Mouse (Mus musculus) myocyte (in vitro differentiated cells): ENCODE data around the gene Arf5. TPM values are rescaled to one million over a fixed set of nuclear protein-coding genes. Genes with fewer than 3 reads are reported as not detected.
A peak's percentile ranks its signal among the peaks of the same experiment; 100 is the strongest.

Source experiments
- H3K27me3 ChIP-seq: one replicate; pipeline ENCODE4 v1.6.1; 2011; ENCODE audit not compliant: control insufficient read depth, insufficient read depth, insufficient read length
- H3K36me3 ChIP-seq: one replicate; pipeline ENCODE4 v1.6.1; 2011; ENCODE audit not compliant: control insufficient read depth, insufficient read depth
- H3K4me2 ChIP-seq: one replicate; pipeline ENCODE4 v1.6.1; 2011; ENCODE audit warnings: low read depth, control low read depth
- H3K4me3 ChIP-seq: one replicate; pipeline ENCODE4 v1.5.1; 2011; ENCODE audit warnings: mild to moderate bottlenecking, control low read depth, moderate library complexity
- H3K79me2 ChIP-seq: one replicate; pipeline ENCODE4 v1.6.1; 2011; ENCODE audit not compliant: control insufficient read depth, insufficient read depth
- H3ac ChIP-seq: one replicate; pipeline ENCODE4 v1.6.1; 2011; ENCODE audit not compliant: control insufficient read depth, insufficient read length
- CEBPB ChIP-seq: IDR thresholded peaks from 2 replicates; pipeline ENCODE4 v1.6.1; 2011; ENCODE audit warnings: mild to moderate bottlenecking, moderate library complexity; ENCODE audit not compliant: poor library complexity, insufficient read depth, severe bottlenecking
- E2F4 ChIP-seq: IDR thresholded peaks from one replicate; pipeline ENCODE4 v1.6.1; 2011; ENCODE audit warnings: mild to moderate bottlenecking, control low read depth, moderate library complexity; ENCODE audit not compliant: insufficient read depth
- MAX ChIP-seq: IDR thresholded peaks from one replicate; pipeline ENCODE4 v1.6.1; 2011; ENCODE audit warnings: low read depth, mild to moderate bottlenecking, control low read depth
- MYOD1 ChIP-seq, 3 experiments: IDR thresholded peaks; one replicate each; pipeline ENCODE4 v1.6.1; 2011; ENCODE audit warnings: control low read depth in 2 of 3, low read depth in 2 of 3, mild to moderate bottlenecking in 2 of 3, moderate library complexity in 1 of 3; ENCODE audit not compliant: insufficient read length in 2 of 3, control insufficient read depth in 1 of 3
- MYOG ChIP-seq, 3 experiments: IDR thresholded peaks; one replicate each; pipeline ENCODE4 v1.6.1; 2011; ENCODE audit warnings: control low read depth in 2 of 3, low read depth in 2 of 3, mild to moderate bottlenecking in 2 of 3; ENCODE audit not compliant: insufficient read length in 2 of 3, control insufficient read depth in 1 of 3, insufficient read depth in 1 of 3
- POLR2A ChIP-seq: IDR thresholded peaks from one replicate; pipeline ENCODE4 v1.6.1; 2011; ENCODE audit warnings: low read depth, mild to moderate bottlenecking, control low read depth, moderate library complexity; ENCODE audit not compliant: insufficient read length
- POLR2AphosphoS2 ChIP-seq: IDR thresholded peaks from one replicate; pipeline ENCODE4 v1.6.1; 2011; ENCODE audit warnings: low read depth, control low read depth; ENCODE audit not compliant: insufficient read length
- REST ChIP-seq: IDR thresholded peaks from one replicate; pipeline ENCODE4 v1.6.1; 2011; ENCODE audit warnings: mild to moderate bottlenecking, control low read depth, moderate library complexity; ENCODE audit not compliant: insufficient read depth, insufficient read length
- SRF ChIP-seq: IDR thresholded peaks from one replicate; pipeline ENCODE4 v1.6.1; 2011; ENCODE audit warnings: low read depth; ENCODE audit not compliant: control insufficient read depth, insufficient read length
- TCF12 ChIP-seq: IDR thresholded peaks from one replicate; pipeline ENCODE4 v1.6.1; 2011; ENCODE audit warnings: mild to moderate bottlenecking, control low read depth; ENCODE audit not compliant: poor library complexity, insufficient read depth, severe bottlenecking
- TCF3 ChIP-seq: IDR thresholded peaks from one replicate; pipeline ENCODE4 v1.6.1; 2011; ENCODE audit warnings: low read depth, control low read depth; ENCODE audit not compliant: insufficient read length
- USF1 ChIP-seq: IDR thresholded peaks from one replicate; pipeline ENCODE4 v1.6.1; 2011; ENCODE audit warnings: low read depth, mild to moderate bottlenecking, control low read depth, moderate library complexity
- polyA plus RNA-seq: library from polyadenylated mRNA; unstranded; fragments of >200 nt; fragmentation: generic; extraction: Trizol; gene quantifications from one replicate; pipeline ENCODE4 v1.2.1, GENCODE M21; 2012; ENCODE audit warnings: missing spikeins

Gene Arf5
- polyA plus RNA-seq, 1 experiment: 209 TPM

DNA sequence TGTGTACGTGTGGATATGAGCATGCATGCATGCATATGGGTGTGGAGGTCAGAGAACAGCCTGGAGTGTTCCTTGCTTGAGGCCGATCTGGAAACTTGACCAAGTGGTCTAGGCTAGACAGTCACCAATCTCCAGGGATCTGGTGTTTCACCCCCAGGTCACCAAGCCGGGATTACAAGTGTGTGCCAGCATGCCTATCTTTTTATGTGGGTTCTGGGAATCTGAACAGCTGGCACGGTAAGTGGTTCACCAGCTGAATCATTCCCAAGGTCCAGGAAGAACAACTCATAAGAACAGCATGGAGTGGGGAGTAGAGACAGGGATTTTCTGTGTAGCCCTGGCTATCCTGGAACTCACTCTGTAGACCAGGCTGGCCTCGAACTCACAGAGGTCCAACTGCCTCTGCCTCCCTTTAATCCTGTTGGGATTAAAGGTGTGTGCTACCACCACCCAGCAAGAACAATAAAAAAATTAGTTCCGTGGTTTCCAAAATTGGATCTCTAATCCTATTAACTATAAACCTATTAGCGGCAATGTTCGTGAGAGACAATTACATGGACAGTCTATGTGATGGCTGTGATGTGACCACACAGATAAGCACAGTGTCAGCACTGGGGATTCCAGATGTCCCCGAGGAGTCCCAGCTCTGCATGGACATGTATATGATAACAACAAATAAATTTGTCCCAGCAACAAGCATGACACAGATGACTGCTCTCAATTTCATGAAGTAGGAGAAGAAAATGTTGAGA, 48.1 kb downstream of the Arf5 start:
- no peaks in the 10 kb centered on the region for H3K36me3 ChIP-seq
- no peaks in the 10 kb centered on the region for H3K27me3 ChIP-seq
- peak overlapping the region; percentile 28 for H3K4me2 ChIP-seq
- TF ChIP-seq TCF12 (peak; percentile 78), POLR2A (no peak), MYOD1 (IDR thresholded peaks at IDR 0.05; ENCODE audit: control insufficient read depth in 1 of 3, insufficient read length in 2 of 3, low read depth in 2 of 3) (peak in 2 of 3 experiments; percentile 74 to 76), MYOG (IDR thresholded peaks at IDR 0.05; ENCODE audit: control insufficient read depth in 1 of 3, insufficient read depth in 1 of 3, insufficient read length in 2 of 3, low read depth in 2 of 3) (peak in 2 of 3 experiments; percentile 35 to 64)
- no peak overlapping the region for H3K4me3 ChIP-seq
- H3K79me2 ChIP-seq: no peaks in the 10 kb centered on the region
- no peak overlapping the region for H3ac ChIP-seq

DNA sequence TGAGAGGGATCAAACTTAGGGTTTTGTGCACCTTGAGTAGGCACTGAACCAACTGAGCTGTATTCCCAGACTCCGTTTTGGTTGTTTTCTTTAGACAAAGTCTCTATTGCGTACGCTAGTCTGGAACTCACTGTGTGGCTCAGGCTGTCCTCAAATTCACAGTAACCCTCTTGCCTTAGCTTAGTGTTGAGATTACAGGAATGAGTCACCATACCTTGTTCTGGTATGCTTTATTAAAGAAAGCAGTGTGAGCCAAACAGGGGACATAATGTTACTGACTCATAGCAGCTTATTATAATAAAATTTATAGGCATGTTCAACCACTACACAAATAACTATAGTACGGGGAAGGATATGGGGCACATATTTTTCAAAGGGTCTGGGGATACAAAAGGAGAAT, 50.9 kb downstream of the Arf5 start:
- H3K4me3 ChIP-seq: no peak overlapping the region
- TF ChIP-seq USF1 (no peak), MYOD1 (IDR thresholded peaks at IDR 0.05; ENCODE audit: control insufficient read depth in 1 of 3, insufficient read length in 2 of 3, low read depth in 2 of 3) (no peak), TCF12 (no peak), POLR2A (no peak), TCF3 (no peak), MAX (no peak), MYOG (IDR thresholded peaks at IDR 0.05; ENCODE audit: control insufficient read depth in 1 of 3, insufficient read depth in 1 of 3, insufficient read length in 2 of 3, low read depth in 2 of 3) (no peak), E2F4 (no peak), SRF (no peak), POLR2AphosphoS2 (no peak), REST (no peak), CEBPB (no peak)
- H3K4me2 ChIP-seq: peak overlapping the region; percentile 40
- no peak overlapping the region for H3ac ChIP-seq
- H3K36me3 ChIP-seq: no peaks in the 10 kb centered on the region
- no peaks in the 10 kb centered on the region for H3K27me3 ChIP-seq
- H3K79me2 ChIP-seq: no peaks in the 10 kb centered on the region

DNA sequence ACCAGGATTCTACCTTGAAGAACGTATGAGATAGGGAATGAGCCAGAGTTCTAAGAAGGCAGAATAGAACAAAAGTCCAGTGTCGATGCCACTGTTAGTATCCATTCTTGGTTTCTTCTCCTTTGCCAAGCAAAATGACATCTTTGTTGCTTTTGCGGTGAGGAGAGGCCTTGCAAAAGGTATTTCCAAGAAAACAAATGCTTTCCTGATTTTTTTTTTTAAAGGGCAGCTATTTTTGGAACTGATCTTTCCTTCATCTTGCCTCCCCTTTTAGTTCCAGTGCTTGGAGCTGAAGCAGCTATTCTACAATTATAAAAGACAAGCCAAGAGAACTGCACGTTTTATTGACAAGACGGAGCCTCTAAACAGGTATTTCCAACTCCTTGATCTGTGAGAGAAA, 51.5 kb downstream of the Arf5 start, which contains the start of gene Snd1:
Gene Snd1, plus strand, starts transcription at position 301 of the 400 bp plus-strand sequence.
- Histone ChIP-seq H3K4me2 (peak within 1 kb of the TSS; percentile 40), H3K79me2 (no peaks in the 10 kb centered on the region), H3K36me3 (no peaks in the 10 kb centered on the region), H3K4me3 (no peak within 1 kb of the TSS), H3ac (no peak within 1 kb of the TSS), H3K27me3 (no peaks in the 10 kb centered on the region)
- TF ChIP-seq MYOD1 (IDR thresholded peaks at IDR 0.05; ENCODE audit: control insufficient read depth in 1 of 3, insufficient read length in 2 of 3, low read depth in 2 of 3) (no peak), CEBPB (0 out of 2 replicates have a peak, but pooled peaks have one; percentile 14)

Other genes starting within 250 kb of the Arf5 start
- gene Zfp800, start 25.6 kb upstream of the Arf5 start, polyA plus RNA-seq: 2.0 TPM
- not detected for gene Fscn3, start 4.2 kb downstream of the Arf5 start, polyA plus RNA-seq
- 6.7 TPM for gene Gcc1, start 4.8 kb downstream of the Arf5 start, polyA plus RNA-seq
- not detected for gene Pax4, start 25.8 kb downstream of the Arf5 start, polyA plus RNA-seq
- gene Snd1, start 51.6 kb downstream of the Arf5 start, polyA plus RNA-seq: 190 TPM